Mouse (Mus musculus) mouse embryonic stem cell (cell line): ENCODE results near the gene Ahcyl1.
"Not testable (repeated sequence)": the region's sequence is repeated elsewhere in the genome, so short reads cannot be mapped to it uniquely, and the experiment has no call there.

Experiments
- in situ Hi-C, 2 experiments: fragments of 300-500 bp; cut with MboI; formaldehyde crosslinking; loops; 1 replicate in 1 of 2; 3 replicates in 1 of 2; pipeline ENCODE4 v1.14.3; 2019 to 2020; ENCODE audit warnings: low sequenced_read_pairs in 2 of 2, low pct_unique_long_range_greater_than_20kb in 1 of 2, mixed read lengths in 1 of 2; ENCODE audit not compliant: unreplicated experiment in 1 of 2

Ahcyl1 gene

GRCm38 (mm10) chr3:107695948-107696881 is at the start of gene Ahcyl1:
Gene Ahcyl1 (minus strand): TSS chr3:107696560.
- in situ Hi-C loops: loop anchor here (5.0 to 10.0 kb wide), 2 partner anchors 166 to 169 kb away; no protein-coding TSS in a partner anchor

- in situ Hi-C loops: no loop called here
These were observed 49.7 kb upstream of the Ahcyl1 start for GRCm38 (mm10) chr3:107746026-107746425.

GRCm38 (mm10) chr3:107743650-107744049 is 47.3 kb upstream of the Ahcyl1 start:
- in situ Hi-C loops: no loop called here

GRCm38 (mm10) chr3:107743107-107743506 is 46.7 kb upstream of the Ahcyl1 start:
- in situ Hi-C loops: no loop called here

GRCm38 (mm10) chr3:107742071-107742710 is 45.8 kb upstream of the Ahcyl1 start:
- in situ Hi-C loops: no loop called here

GRCm38 (mm10) chr3:107741387-107741786 is 45.0 kb upstream of the Ahcyl1 start:
- in situ Hi-C loops: no loop called here

GRCm38 (mm10) chr3:107740578-107741207 is 44.3 kb upstream of the Ahcyl1 start:
- in situ Hi-C loops: no loop called here

- in situ Hi-C loops: no loop called here
These were observed 43.6 kb upstream of the Ahcyl1 start for GRCm38 (mm10) chr3:107739966-107740365.

- in situ Hi-C loops: no loop called here
These were observed 43.1 kb upstream of the Ahcyl1 start for GRCm38 (mm10) chr3:107739456-107739855.

GRCm38 (mm10) chr3:107738620-107739019 is 42.3 kb upstream of the Ahcyl1 start:
- in situ Hi-C loops: no loop called here

- in situ Hi-C loops: no loop called here
These were observed 41.3 kb upstream of the Ahcyl1 start for GRCm38 (mm10) chr3:107737609-107738190.

- in situ Hi-C loops: not testable (repeated sequence)
These were observed 39.3 kb upstream of the Ahcyl1 start for GRCm38 (mm10) chr3:107735620-107736019.

GRCm38 (mm10) chr3:107733329-107733728 is 37.0 kb upstream of the Ahcyl1 start:
- in situ Hi-C loops: no loop called here

- in situ Hi-C loops: no loop called here
These were observed 33.9 kb upstream of the Ahcyl1 start for GRCm38 (mm10) chr3:107730236-107730635.

GRCm38 (mm10) chr3:107728509-107728908 is 32.1 kb upstream of the Ahcyl1 start:
- in situ Hi-C loops: no loop called here

- in situ Hi-C loops: no loop called here
These were observed 19.6 kb upstream of the Ahcyl1 start for GRCm38 (mm10) chr3:107715971-107716370.

GRCm38 (mm10) chr3:107714276-107714933 is 18.0 kb upstream of the Ahcyl1 start:
- in situ Hi-C loops: no loop called here

- in situ Hi-C loops: no loop called here
These were observed 15.7 kb upstream of the Ahcyl1 start for GRCm38 (mm10) chr3:107712081-107712480.
